Mouse (Mus musculus) spleen, adult 12 weeks (tissue): ENCODE data around the gene Btbd9.

Experiments used
- DNase-seq: peaks from one replicate; pipeline ENCODE4 v3.0.0; 2022; ENCODE audit warnings: low spot score

Btbd9 gene

DNA sequence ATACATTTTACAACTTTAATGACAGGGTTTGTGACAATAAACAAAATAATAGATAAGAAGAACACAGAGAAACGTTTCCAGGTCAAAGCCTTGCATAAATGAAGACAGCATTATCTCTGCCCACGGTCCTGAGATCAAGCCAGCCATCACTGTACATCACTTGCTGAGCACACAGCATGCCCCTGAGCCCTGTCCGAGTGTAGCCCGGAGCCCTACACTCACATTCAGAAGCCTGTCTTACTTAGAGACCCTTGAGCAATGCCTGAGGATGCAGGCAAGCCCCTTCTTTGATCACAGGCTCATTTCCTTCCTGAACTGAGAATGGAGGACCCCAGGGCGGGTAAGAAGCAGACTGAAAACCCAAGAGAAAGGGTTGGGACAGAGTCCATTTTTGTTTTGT, 240.0 kb downstream of the Btbd9 start:
- DNase-seq = no peak

DNA sequence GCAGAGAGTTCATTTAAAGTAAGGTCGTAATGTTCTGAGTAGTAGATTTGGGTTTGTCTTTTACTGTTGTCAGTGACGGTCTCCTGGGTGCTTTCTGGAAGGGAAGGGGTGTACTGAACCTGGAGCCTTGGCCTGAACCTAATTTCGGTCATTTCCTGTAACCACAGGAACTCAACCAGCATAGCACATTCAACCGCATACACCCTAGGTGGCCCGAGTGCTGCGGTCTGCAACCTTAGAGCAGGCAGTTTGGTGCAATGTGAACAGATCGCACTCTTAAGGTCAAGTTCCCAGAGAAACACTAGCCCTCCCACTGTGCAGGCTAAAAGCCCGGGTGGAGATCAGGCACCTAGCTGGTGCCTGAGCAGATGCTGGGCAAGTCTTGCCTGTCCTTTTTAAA, 240.5 kb downstream of the Btbd9 start:
- no peak for DNase-seq

DNA sequence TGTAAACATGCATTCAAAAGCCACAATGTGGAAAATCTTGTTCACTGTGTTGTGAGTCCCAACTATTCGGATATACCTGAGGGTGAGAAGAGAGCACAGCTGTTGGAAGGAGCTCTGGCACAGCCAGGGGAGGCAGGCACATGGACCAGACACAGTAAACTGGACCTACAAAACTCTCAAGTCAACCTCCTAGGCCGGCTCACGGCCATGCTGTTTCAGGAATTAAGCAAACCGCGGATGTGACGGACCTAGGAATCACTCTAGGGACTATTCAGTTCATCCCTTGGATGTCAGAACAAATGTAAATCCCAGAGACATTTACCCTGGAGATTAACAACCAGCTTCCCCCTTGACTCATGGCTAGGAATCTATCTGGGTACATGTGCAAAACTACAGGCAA, 242.0 kb downstream of the Btbd9 start:
- DNase-seq = no peak

DNA sequence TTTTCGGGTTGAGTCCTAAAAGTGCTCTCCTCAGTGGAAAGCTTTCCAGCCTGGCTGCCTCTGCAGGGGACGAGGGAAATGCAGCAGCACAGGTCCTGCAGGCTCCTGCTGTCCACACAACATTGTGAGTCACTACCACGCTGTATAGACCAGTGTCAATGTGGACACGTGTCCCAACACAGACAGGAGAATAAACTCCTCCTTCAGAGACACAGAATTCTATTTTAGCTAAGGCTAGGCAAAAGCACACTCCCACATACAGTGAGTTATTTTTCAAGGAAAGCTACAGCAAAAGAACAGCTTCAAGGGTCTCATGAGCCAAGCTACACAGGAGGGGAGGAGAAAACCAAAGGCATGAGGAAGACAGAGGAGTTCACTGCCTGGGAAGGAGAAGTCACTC, 243.2 kb downstream of the Btbd9 start:
- DNase-seq = no peak

DNA sequence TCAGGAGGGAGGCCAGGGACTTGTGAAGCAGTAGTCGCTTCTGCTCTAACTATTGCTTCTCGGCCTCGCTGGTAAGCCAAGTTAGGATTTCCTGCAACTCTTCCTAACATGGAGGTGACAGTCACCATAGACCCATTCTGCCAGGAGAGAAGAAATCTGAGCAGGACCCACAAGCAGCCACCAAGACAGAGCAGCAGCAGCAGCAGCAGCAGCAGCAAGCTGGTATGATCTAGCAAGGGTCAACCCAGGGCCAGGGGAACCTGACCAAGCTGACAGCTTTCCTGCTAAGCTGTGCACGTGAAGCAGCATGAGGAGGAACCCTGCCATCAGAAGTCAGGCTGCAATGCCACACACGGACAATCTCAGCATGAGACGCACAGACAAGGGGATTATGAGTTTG, 244.9 kb downstream of the Btbd9 start:
- DNase-seq = no peak

DNA sequence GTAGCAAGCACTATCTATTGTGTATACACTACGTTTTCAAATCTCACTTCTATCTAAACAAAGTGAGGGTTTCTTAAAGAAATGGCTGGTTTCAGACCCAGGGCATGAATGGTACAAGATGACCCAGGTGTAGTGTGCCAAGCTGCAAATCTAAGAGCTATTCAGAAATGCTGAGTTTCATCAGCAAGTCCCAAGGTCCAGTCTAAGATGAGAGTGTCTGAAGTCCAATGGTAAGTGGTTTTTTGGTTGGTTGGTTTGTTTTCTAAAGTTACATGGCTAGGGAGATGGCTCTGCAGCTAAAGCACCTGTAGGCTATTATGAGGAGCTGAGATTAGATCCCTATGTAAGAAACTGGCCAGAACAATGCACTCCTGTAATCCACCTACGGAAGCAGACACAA, 246.8 kb downstream of the Btbd9 start:
- no peak for DNase-seq

DNA sequence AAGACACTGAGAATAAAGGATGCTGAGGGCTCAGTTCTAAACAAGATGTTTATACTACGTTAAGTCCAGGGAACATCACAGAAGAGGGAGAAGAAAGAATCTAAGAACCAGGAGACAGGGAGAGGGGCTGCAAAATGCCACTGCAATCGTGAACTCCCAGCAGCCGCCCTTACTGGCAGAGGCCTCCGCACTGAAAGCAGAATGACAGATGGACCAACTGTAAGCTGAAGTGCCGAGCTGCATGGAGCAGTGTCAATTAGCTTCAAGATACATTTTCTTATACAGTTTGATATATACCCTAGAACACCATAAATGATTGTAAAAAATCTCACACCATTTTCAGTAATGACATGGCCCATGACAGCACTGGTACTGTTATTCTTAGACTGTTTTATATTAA, 247.4 kb downstream of the Btbd9 start:
- no peak for DNase-seq

DNA sequence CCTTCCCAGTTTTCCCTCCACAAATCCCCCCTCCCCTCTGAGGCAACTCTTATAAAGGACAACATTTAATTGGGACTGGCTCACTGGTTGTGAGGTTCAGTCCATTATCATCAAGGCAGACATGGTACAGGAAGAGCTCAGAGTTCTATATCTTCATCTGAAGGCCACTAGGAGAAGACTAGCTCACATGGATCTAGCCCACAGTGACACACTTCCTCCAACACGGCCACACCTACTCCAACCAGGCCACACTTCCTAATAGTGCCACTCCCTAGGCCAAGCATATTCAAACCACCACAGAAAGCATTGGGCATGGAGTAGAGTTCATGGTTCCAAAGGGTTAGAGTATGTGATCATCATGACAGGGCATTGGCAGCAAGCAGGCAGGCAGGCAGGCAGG, 249.4 kb downstream of the Btbd9 start:
- no peak for DNase-seq

DNA sequence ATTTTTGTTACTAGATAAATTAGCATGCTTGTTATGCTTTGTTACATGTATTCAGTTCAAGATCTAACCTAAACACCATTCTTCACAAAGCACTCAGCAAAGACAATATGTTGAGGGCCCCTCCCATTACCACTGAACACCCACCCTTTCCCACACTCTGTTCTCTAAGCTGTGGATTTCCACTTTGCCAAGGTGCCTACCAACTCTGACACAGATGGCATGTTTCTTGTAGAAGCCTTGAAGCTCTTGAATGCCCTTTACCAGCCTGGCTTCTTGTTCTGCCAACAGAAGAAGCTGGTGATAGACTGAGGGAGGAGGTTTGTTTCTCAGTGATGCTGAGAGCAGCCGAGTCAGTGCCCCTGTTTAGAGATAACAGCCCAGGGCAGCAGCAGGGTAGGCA, 256.0 kb downstream of the Btbd9 start:
- DNase-seq = no peak

DNA sequence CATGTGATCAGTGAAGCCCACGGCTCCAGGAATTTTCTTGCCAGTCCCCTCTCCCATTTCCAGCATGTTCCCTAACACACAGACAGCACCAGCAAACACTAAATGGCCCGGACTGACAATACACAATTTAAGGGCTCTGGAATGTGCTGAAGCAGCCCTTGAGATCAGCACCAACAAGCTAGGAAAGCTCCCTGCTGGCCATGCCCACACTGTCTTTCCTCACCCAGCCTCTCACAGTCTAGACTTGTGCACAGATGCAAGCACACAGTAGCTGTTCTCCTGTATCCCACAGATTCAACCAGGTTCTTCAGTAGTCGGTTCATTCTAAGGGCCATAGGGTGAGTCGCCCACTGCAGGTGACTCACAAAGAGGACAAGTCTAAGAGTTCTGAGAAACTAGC, 263.6 kb downstream of the Btbd9 start:
- DNase-seq = no peak

DNA sequence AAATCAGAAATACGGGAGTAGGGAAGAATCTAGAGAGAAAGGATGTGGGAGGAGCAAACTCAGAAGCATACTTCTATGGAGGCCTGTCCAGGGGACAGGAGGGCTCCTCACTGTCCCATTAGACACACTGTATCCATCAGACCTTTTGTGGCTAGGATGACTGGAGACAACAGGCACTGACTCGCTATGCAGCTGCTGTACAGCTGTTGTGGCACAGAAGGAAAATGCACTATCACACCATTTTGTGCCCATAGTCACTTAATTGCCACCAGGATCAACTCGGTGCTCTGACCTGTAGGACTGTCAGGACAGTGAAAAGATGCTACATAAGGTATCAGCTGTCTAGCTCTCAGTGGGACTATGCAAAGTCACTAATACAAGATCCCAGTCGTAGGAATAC, 266.7 kb downstream of the Btbd9 start:
- no peak for DNase-seq

DNA sequence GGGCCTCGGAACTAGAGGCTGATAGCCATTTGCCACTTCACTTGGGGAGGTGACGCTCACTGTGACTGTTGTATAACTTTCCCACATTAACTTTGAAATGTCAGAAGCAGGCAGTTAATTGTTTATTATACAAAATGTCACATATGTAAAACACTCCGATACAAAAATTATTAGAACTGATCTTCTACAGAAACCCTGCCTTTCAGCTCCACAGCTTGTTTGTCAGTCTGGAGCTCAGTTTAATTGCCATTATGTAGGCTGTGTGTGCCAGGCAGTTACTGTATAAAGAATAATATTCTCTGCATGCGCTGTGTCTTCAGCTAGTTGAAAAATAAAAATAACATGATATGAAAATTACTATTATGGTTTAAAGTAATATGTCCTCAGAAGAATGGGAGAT, 267.4 kb downstream of the Btbd9 start:
- no peak for DNase-seq

DNA sequence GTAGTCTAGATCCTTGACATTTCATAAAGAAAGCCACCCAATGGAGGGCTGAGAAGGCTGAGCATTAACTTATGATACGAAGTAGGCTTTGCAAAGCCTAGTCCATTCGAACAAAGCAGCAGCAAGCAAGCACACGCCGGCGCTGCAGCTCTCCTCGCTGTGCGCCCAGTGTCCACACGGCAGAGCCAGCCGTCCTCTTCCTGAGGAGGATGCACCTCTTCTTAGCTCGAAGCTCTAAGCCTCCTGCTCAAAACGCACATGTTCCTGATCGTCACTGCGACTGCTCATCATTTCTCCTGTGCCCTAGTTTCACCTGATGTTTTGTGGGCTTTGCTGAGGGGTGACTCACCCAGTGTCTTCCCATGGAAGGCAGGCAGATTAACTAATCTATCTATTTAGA, 268.0 kb downstream of the Btbd9 start:
- DNase-seq = no peak

DNA sequence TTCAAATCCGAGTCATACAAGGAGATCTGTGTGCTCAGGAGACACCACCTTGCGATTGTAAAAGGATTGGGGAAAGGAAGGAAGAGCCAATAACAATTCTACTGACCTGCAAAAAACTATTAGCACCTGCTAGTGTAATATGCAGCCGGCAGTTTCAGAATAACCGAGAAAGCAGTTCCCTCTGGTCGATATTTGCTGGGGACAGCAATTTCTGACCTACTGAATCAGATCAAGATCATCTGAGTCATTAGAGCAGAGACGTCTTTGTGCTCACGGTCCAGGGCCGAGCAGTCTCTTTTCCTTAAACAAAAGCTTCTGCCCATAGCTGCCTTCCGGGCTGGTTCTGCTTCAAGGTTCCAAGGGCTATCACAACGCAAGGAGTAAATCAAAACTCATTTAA, 269.1 kb downstream of the Btbd9 start:
- DNase-seq = no peak

DNA sequence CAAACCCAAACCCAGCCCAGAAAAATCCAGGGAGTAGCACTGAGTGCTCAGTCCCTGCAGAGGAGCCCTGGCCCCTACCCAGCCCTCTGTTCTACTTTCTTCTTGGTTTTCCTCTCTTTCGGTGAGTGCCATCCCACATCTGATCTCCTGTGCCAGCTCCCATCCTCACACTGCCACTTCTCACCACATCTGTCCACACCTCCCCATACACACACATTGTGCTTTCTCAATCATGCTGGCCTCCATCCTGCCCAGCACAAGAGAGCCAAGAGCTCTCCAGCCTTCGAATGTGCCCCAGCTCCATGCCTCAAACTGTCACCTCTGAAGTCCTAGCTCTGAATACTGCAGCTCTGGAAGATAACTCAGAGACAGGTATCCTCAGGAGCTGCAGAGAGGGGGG, 271.5 kb downstream of the Btbd9 start:
- no peak for DNase-seq

DNA sequence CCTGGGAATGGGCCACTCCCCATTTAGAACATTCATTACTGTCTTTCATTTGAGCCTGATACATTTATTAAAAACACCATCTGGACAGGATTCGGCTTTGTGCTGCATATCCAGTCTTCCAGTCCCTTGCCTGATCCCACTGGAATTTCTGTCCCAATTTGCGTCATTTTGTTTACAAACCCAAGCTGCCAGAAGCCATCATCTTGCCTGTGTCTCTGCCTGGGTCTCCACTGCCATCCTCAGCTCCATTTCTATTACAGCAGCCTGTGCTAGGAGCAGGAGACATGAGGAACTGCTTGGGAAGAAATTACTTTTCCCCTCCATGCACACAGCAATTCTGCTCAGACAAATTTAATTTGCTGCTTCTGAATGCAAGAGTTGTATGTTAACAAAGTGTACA, 274.9 kb downstream of the Btbd9 start:
- no peak for DNase-seq

DNA sequence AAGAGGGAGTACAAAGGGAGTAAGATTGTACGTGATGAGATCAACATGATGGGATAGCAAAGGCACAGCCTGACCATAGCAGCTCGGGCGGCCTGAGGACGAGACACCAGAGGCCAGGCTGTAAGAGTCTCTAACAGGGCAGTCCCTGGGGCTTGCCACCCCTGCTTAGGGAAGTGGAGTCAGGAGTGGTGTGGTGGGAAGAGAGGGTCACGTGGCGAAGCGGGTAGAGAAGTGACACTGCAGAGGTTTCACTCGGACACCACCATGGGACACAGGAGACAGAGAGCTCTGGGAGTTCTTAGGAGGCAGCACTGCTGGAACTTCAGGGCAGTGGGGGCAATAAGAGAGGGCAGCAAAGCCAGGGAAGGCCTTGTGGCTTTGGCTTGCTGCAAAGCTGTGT, 278.9 kb downstream of the Btbd9 start:
- DNase-seq = no peak

DNA sequence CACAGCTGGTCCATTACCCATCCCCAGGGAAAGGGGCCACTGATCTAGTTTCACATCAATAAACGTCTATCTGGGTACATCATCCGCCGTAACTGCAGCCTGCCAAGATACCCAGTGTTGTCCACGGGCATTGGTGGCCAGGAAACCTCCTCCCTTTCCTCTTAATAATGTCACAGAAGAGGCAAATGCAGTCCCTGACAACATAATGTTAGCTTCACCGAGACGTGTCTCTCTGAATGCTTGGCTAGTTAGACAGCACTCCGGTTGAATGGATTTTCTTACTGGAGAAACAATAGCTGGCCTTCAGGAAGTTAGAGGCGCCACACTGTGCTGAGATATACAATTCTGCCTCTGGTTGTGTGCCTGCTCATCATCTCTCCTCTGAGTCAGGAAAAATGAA, 280.2 kb downstream of the Btbd9 start:
- no peak for DNase-seq

DNA sequence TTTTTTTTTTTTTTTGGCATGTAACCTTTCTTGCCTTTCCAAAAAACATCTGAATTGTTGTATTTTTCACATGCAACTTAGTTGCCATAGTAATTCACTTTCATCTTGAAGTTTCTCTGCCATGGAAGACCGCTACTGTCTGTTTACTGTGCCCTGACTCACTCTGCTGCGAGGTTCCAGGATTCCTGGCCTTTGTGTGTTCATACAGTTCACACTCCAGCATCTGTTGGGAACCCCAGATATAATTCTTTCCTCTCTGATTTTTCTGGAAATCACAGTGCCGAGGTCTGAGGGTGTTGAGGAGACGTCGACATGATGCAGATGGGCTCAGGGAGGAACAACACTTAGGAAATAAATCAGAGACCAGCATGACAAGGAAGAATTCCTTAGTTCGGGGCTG, 283.6 kb downstream of the Btbd9 start:
- no peak for DNase-seq

DNA sequence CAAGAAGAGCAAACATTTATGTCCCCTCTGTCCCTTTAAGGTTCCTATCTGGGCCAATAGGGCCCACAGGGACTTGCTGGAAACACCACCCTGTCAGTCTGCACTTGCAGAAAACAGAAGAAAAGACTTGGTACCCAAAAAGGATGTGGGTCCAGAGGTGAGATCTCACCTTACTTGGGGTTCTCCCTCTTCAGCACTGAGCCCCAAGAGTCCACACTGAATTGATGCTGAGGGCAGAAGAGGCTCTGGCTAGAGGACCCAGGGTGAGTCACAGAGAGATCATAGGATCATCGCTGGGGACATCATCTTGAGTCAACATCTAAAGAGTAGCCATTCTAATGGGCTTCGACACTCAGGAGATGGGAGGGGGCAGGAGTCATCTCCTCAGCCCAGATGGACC, 290.6 kb downstream of the Btbd9 start:
- no peak for DNase-seq

DNA sequence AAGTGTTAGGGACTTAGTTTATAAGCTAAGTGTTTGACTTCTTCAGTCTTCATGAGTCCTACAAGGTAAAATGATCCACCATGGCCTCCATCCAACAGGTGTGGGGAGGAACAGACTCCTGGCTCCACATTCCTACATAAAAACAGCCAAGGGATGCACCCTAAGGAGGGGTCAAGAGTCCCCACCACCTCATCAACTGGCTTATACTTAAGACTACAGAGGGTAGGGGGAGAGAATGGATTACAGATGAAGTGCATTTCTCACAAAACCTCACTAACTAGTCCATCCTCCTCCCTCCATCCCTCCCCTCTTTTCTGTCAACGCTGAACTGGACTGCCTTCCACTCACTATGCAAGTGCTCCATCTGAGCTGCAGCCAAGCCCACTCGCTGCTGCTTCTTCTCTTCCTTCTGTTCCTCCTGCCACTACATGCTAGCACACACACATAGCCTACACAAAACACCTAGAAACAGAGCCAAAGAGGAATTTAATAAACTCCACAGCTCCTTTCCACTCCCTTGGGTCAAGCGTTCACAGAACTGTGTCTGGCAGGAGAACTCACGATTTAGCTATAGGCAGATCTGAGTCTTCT, 292.7 kb downstream of the Btbd9 start:
- DNase-seq = no peak

DNA sequence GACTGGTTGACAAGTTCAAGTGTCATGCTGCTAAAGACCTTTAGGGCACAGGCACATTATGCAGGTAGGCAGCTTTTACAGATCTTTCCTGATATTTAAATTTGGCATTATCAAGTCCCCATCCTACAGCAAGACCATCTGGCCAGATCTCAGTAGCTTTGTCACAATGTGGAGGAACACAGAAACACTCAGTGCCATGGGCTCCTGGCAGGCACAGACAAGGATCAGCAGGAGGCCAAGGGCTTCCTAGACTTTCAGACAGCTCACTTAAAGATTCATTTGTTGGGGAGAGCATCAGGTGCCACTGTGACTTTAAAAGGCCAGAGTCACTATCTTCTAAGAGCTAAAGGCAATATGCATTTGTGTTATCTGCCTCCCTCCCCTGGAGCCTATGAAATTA, 293.3 kb downstream of the Btbd9 start:
- DNase-seq = no peak

DNA sequence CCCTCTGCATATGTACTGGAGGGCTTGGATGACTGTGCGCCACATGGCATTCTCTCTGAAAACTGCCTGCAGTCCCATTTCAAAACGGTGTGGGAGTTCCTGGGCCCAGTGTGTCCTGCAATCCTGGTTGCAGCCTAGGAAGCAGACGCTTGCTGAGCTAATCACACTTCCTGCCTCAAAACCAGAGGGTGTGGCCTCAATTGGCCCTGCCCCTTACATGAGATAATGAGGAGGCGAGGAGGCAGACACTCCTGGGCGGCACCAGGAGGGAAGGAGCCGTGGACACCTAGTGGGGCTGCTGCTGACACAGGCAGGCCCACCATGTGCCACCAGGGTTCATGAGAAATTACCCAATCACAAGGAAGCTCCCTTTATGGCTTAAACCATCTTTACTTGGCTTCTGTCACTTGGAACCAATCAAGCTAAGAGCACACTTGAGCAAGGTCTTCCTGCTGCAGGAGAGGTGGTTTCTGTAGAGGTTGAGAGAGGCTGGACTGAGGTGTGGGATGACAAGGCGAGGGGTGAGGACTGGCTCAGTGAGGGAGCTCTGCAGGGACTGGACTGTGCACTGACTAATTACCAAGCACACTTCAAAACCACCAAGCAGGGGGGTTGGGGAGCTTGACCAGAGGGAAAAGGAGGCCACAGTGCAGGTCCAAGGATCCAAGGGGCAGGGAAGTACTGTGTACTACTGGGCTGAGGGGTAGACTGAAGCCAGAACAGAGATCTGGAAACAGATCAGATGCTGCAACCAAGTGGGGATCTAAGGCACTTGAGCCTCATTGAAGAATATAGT, 295.8 kb downstream of the Btbd9 start:
- no peak for DNase-seq

DNA sequence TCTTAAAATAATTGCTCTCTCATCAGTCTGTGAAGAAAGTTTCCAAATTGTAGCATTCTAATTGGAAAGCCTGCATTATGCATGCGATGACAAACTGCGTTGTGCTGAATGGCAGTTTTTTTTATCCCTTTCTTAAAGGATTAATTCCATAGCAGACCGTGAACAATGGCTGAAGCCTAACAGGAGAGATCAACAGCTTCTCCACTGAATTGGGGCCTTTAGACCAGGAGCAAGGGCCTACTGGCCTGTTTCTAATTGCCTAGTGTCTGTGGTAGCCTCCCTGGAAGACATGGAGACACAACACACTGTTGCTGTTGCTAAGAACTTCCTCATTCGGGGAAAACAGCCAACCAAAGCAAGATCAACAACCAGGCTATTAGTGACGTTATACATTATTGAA, 296.6 kb downstream of the Btbd9 start:
- no peak for DNase-seq
